Mouse (Mus musculus) lung, postnatal 0 days (tissue): ENCODE results near the gene Brd9.
"Not testable (repeated sequence)": the region's sequence is repeated elsewhere in the genome, so short reads cannot be mapped to it uniquely, and the experiment has no call there.

Source experiments
- CTCF ChIP-seq: IDR thresholded peaks from 2 replicates; pipeline ENCODE4 v1.5.1; 2016; ENCODE audit warnings: antibody characterized with exemption, mild to moderate bottlenecking
- EP300 ChIP-seq: IDR thresholded peaks from 2 replicates; pipeline ENCODE4 v1.6.1; 2016; ENCODE audit warnings: antibody characterized with exemption, mild to moderate bottlenecking, control low read depth

- not testable (repeated sequence) for TF ChIP-seq CTCF, EP300
These were observed 69.3 kb downstream of the Brd9 start for GRCm38 (mm10) chr13:74006881-74007280.
